Mouse (Mus musculus) stomach, postnatal 0 days (tissue): Measurements from ENCODE around the gene C2cd4d.
A peak's percentile ranks its signal among the peaks of the same experiment; 100 is the strongest.

ENCODE experiments used
- CTCF ChIP-seq: IDR thresholded peaks from 2 replicates; pipeline ENCODE4 v1.5.1; 2016; ENCODE audit warnings: antibody characterized with exemption, low read depth, mild to moderate bottlenecking, moderate library complexity
- EP300 ChIP-seq: optimal IDR thresholded peaks from 2 replicates; pipeline ENCODE3; 2016; ENCODE audit warnings: antibody characterized with exemption

DNA sequence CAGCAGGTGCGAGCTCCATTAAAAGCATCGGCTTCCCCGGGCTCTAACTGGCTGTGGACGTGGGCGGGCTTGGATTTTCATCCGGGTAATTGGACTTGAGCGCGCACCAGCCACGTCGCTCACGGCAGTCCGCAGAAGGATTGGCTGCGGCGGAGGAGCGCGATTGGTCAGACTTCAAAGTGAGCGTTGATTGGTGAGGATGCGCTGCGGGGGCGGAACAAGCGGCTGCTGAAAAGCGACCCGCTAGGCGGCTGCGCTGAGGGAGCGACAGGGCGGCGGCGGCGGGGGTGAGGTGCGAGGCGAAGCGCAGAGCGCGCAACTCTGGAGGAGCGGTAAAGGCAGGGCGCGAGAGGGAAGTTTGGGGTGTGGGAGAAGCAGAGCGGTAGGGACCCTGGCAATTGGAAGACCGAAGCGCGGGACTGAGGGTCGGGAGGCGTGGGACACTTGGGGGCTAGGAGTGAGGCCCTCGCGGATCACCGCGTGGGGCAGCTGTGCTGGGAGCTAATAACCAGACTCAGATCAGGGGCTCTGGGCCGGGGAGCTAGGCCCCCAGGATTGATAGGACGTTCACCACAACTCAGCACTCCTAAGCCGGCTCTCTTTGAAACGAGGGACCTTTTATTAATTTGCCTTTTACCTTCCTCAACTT lies 50.9 kb downstream of the C2cd4d start, which contains the start of gene Tdrkh:
- TF ChIP-seq CTCF (peak; percentile 54), EP300 (peak; percentile 48)
